Mouse (Mus musculus) liver, postnatal 0 days (tissue): Measurements from ENCODE around the gene Nf1. TPM values are rescaled to one million over a fixed set of nuclear protein-coding genes. Genes with fewer than 3 reads are reported as not detected.

Experiments used
- ATAC-seq: fragments of 200-750 bp; cut with Nextera tagmentation; 2 replicates; pipeline ENCODE4 v1.8.0; 2017; ENCODE audit warnings: mild to moderate bottlenecking, moderate library complexity
- DNase-seq: peaks from one replicate; pipeline ENCODE4 v3.0.0-alpha.2; 2016
- H3K27ac ChIP-seq: fragments of 300-500 bp; sonication (generic); 2 replicates; pipeline ENCODE4 v1.5.1; 2014; ENCODE audit warnings: antibody characterized with exemption, moderate library complexity, mild to moderate bottlenecking, low read depth
- H3K27me3 ChIP-seq: fragments of 300-500 bp; sonication (generic); 2 replicates; pipeline ENCODE4 v1.6.1; 2014; ENCODE audit warnings: low read length, control low read depth, mixed read lengths; ENCODE audit not compliant: insufficient read depth
- H3K36me3 ChIP-seq: fragments of 300-500 bp; sonication (generic); replicated peaks from 2 replicates; pipeline ENCODE4 v1.6.1; 2014; ENCODE audit warnings: mild to moderate bottlenecking, control low read depth, low read length, moderate library complexity, mixed read lengths; ENCODE audit not compliant: insufficient read depth
- H3K4me1 ChIP-seq: fragments of 300-500 bp; sonication (generic); 2 replicates; pipeline ENCODE4 v1.6.1; 2014; ENCODE audit warnings: antibody characterized with exemption, mild to moderate bottlenecking, control low read depth; ENCODE audit not compliant: insufficient read depth
- H3K4me2 ChIP-seq: fragments of 300-500 bp; sonication (generic); 2 replicates; pipeline ENCODE4 v1.6.1; 2014; ENCODE audit warnings: low read depth, mild to moderate bottlenecking, low read length, moderate library complexity, mixed read lengths
- H3K4me3 ChIP-seq: fragments of 300-500 bp; sonication (generic); 2 replicates; pipeline ENCODE4 v1.5.1; 2014; ENCODE audit warnings: low read depth, low read length
- H3K9ac ChIP-seq: fragments of 300-500 bp; sonication (generic); replicated peaks from 2 replicates; pipeline ENCODE4 v1.6.1; 2014; ENCODE audit warnings: mild to moderate bottlenecking, moderate library complexity
- H3K9me3 ChIP-seq: fragments of 300-500 bp; sonication (generic); 2 replicates; pipeline ENCODE4 v1.6.1; 2016; ENCODE audit warnings: mild to moderate bottlenecking, control low read depth, low read length, mixed read lengths
- CTCF ChIP-seq: sonication (generic); IDR thresholded peaks from 2 replicates; pipeline ENCODE4 v1.5.1; 2016; ENCODE audit warnings: antibody characterized with exemption, low read depth
- EP300 ChIP-seq: IDR thresholded peaks from 2 replicates; pipeline ENCODE4 v1.6.1; 2016; ENCODE audit warnings: antibody characterized with exemption, low read depth, mild to moderate bottlenecking
- WGBS: fragments of 180-500 bp; shearing (Covaris S2); extraction: QIAGEN DNeasy Blood & Tissue Kit; methylation state at CpG from one replicate; pipeline ENCODE4 v1.1.7; 2014; ENCODE audit not compliant: insufficient replicate concordance; 5-methylcytosine and 5-hydroxymethylcytosine counted together
- polyA plus RNA-seq: library from polyadenylated mRNA; unstranded; fragments of >200 nt; fragmentation: Nextera tagmentation; extraction: Ambion mirVana; gene quantifications from 2 replicates; pipeline ENCODE4 v1.2.1, GENCODE M21; 2015

Gene Nf1
- polyA plus RNA-seq, 1 experiment from 2014 or later, result 2.7 TPM

DNA sequence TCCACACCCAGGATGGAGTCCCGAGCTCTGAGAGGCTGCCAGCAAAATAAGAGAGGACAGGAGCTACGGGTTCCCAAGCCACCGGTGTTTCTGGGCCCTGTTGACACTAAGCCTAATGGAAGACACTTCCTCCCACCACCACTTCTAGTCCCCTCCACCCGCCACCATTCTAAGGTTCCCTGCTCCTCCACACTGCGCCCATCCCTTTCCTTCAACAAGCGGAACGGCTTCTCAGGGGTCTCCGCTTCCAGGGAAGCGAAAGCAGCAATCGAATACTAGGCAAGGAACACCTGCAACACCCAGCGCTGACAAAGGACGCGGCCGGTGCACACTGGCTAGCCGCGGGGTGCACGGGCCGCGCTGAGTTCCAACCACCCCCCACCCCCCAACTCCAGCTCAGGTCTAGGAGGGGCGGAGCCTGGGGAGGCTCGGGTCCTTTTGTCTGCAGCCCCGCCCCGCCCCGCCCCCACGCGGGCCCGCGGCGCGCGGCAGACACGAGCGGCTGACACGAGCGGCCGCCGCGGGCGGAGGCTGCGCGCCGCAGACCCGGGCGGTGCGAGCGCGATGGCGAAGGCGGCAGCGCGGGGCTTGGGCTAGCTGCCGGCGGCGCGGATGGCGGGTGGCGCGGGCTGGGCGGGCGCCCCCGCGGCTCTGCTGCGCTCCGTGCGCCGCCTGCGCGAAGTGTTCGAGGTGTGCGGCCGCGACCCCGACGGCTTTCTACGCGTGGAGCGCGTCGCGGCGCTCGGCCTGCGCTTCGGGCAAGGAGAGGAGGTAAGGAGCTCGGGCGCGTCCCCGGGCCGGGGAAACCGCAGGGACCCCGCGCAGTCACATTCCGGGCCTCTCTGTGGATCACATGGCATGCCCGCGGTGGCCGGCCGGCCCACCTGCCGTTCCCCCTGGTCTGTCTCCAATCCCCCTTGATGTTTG lies 251.4 kb downstream of the Nf1 start, which contains the start of gene Rab11fip4:
Rab11fip4 (plus strand) TSS at position 549 of the 927 bp plus-strand sequence.
- peak within 1 kb of the TSS; percentile 49 for H3K4me3 ChIP-seq
- peak within 1 kb of the TSS; percentile 75 for H3K4me2 ChIP-seq
- WGBS, result 2% methylated on average over 70 of the region's 98 CpGs
- peaks cover 5% of the 10 kb centered on the region for H3K4me1 ChIP-seq
- ATAC-seq, result no peak
- H3K36me3 ChIP-seq, result no peaks in the 10 kb centered on the region
- TF ChIP-seq EP300, result no peak
- TF ChIP-seq CTCF, result no peak
- no peak for DNase-seq
- no peaks in the 10 kb centered on the region for H3K9me3 ChIP-seq
- no peak within 1 kb of the TSS for H3K9ac ChIP-seq
- H3K27me3 ChIP-seq, result peaks cover 55% of the 10 kb centered on the region
- no peak within 1 kb of the TSS for H3K27ac ChIP-seq

DNA sequence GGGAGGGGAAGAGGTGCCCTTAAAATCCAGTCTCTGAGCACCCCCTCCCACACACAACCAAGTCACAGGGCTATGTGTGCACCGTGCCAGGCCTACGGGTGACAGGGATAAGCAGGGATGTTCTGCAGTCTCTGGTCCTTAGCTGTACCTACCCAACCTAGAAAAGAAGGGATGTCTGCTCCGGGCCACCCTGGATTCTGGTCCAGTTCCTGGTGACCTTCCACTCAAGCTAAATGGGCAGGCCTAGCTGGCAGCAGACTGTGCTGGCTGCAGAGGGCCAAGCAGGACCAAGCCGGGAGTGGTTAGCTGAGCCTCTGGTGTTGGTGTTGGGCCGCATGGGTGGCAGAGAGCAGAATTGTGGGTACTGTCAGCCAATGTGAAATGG lies 252.1 kb downstream of the Nf1 start:
- Histone ChIP-seq H3K4me3 (peak overlapping the region; percentile 49), H3K9me3 (no peaks in the 10 kb centered on the region), H3K4me2 (peak overlapping the region; percentile 75), H3K27me3 (peaks cover 55% of the 10 kb centered on the region), H3K4me1 (peaks cover 5% of the 10 kb centered on the region), H3K9ac (no peak overlapping the region), H3K36me3 (no peaks in the 10 kb centered on the region), H3K27ac (no peak overlapping the region)
- no peak for TF ChIP-seq CTCF
- no peak for TF ChIP-seq EP300
- DNase-seq (no peak), ATAC-seq (no peak)
- WGBS, result 41% methylated on average over 5 of the region's 5 CpGs

DNA sequence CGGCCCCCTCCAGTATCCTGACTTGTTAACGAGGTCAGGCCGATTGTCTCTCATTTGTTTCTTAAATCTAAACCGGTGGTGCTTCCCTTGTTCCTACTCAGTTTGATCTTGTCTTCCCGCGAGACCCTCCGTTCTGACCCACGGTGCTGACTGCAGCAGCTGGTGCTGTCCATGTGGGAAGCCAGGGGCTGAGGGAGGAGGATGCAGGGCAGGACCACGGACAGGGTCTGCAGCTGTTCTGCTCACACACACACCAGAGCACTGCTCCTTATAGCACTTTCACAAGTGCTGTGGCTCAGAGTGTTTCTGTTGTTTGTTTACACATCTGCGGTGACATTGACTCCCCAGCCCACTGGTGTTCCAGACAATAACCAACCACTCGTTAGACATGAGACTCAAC lies 254.0 kb downstream of the Nf1 start:
- H3K9ac ChIP-seq, result no peak overlapping the region
- WGBS, result 38% methylated on average over 11 of the region's 11 CpGs
- H3K9me3 ChIP-seq, result no peaks in the 10 kb centered on the region
- H3K36me3 ChIP-seq, result no peaks in the 10 kb centered on the region
- ATAC-seq, result no peak
- H3K4me3 ChIP-seq, result no peak overlapping the region
- TF ChIP-seq EP300 (no peak), CTCF (no peak)
- peaks cover 49% of the 10 kb centered on the region for H3K27me3 ChIP-seq
- H3K4me2 ChIP-seq, result no peak overlapping the region
- H3K4me1 ChIP-seq, result peaks cover 5% of the 10 kb centered on the region
- no peak for DNase-seq
- no peak overlapping the region for H3K27ac ChIP-seq

DNA sequence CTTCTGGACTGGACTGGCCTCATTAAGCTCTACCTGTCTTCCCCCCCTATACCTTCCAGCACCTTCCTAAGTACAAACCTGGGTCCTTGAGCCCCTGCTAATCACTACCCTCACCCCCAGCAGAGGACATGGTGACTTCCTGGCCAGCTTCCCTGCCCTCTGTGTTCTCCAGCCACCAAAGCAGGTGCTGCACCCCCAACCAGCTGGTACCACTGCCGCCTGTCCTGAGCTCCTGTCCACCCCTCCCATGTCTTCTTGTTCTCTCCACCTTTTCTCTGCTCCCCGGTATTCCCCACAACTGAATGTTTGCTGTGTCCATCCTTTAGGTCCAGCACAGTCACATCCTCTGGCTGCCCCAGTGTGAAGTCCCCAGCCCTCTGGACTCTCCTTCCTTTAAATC lies 271.0 kb downstream of the Nf1 start:
- H3K27me3 ChIP-seq, result no peaks in the 10 kb centered on the region
- H3K27ac ChIP-seq, result no peak overlapping the region
- no peak for TF ChIP-seq EP300
- TF ChIP-seq CTCF, result no peak
- no peaks in the 10 kb centered on the region for H3K36me3 ChIP-seq
- no peak for DNase-seq
- WGBS, result 78% methylated on average over 2 of the region's 2 CpGs
- H3K4me1 ChIP-seq, result peaks cover 10% of the 10 kb centered on the region
- no peaks in the 10 kb centered on the region for H3K9me3 ChIP-seq
- H3K4me2 ChIP-seq, result no peak overlapping the region
- H3K4me3 ChIP-seq, result no peak overlapping the region
- no peak overlapping the region for H3K9ac ChIP-seq
- no peak for ATAC-seq

DNA sequence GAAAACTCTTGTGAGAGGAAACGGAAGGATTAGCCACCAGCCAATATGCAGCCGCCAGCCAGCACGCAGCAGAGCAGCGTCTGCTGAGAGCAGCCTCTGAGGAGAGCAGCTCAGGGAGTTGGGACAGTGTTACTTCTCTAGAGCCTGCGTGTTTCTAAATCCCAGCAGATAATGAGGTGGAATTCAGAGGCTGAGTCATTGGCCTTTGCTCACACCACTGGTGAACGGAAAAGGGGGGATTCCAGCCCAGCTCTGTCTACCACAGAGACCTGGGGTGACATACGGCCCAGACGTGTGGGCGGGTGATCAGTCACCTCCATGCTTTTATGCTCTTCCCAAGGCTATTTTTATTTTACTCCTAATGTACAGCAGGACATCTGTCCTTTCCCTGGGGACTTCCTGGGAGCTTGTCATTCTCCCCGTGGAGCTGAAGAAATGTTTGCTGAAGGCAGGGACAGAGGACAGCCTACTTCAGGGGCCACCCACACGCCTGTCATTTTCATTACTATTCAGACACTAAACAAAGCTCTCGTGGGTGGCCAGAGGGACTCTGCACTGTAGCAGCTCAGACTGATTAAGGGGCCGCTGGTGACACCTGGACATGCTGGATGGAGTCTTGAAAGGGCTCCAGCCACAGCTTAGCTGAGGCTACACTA lies 271.6 kb downstream of the Nf1 start:
- Histone ChIP-seq H3K9me3 (no peaks in the 10 kb centered on the region), H3K36me3 (no peaks in the 10 kb centered on the region), H3K9ac (no peak overlapping the region), H3K27me3 (no peaks in the 10 kb centered on the region), H3K4me1 (peaks cover 10% of the 10 kb centered on the region), H3K27ac (no peak overlapping the region), H3K4me3 (no peak overlapping the region), H3K4me2 (no peak overlapping the region)
- no peak for TF ChIP-seq EP300
- TF ChIP-seq CTCF, result no peak
- ATAC-seq (0 out of 2 replicates have a peak, but pooled peaks have one; percentile 25), DNase-seq (no peak)
- 19% methylated on average over 13 of the region's 13 CpGs for WGBS

DNA sequence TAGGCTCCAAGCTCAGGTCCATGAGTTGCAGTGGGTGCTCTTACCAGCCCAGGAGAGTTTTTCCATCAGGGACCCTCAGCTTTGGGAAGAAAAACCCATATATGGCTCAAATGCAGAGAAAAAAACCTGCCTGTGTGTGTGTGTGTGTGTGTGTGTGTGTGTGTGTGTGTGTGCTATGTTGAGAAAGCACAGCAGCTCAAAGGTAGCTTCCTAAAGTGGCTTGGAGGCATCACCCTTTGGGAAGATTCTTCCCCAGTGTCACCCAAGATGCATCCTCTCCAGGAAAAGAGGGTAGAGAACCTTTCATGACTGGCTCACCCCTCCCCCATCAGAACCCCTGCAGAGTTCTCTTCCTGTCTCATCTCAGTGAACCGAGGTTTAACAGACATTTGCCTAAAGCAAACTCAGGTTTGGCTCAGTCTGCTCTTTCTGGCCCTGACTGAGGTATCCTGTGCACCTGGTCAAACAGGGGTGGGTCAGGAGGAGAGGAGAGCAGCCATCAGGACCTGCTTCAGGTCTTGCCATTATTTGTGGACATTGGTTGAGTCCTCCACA lies 272.6 kb downstream of the Nf1 start:
- no peak for DNase-seq
- Histone ChIP-seq H3K9me3 (no peaks in the 10 kb centered on the region), H3K4me2 (no peak overlapping the region), H3K4me1 (peaks cover 10% of the 10 kb centered on the region), H3K4me3 (no peak overlapping the region), H3K9ac (no peak overlapping the region), H3K27me3 (no peaks in the 10 kb centered on the region), H3K36me3 (no peaks in the 10 kb centered on the region), H3K27ac (no peak overlapping the region)
- ATAC-seq, result no peak
- TF ChIP-seq CTCF, result no peak
- TF ChIP-seq EP300, result no peak
- WGBS, result 8% methylated on average over 1 of the region's 1 CpGs
